Mouse (Mus musculus) E14TG2a.4 (cell line): ENCODE results near the gene Ears2.

ENCODE experiments used
- CTCF ChIP-seq: conservative IDR thresholded peaks from 2 replicates; pipeline ENCODE4 v1.5.1; 2014; ENCODE audit warnings: low read length
- POU5F1 ChIP-seq: IDR thresholded peaks from 2 replicates; pipeline ENCODE4 v1.6.1; 2014; ENCODE audit warnings: low read length, borderline replicate concordance

DNA sequence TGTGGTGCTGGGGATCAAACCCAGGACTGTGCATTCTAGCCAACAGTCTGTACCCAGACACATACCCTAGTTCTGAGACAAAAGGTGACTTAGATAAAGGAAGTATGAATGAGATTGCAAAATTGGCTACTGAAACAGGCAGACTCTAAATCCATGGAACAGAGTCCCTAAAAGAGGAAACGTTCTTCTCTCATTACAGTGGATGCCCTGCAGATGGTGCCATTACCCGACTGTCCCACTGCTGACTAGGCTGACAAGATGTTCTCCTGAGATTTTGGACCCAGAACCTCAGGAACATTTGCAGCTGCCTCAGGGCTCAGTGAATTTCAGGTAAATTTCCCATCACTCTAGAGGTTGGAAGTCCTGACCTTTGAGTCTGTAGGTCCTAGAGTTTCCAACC is 32.7 kb downstream of the Ears2 start:
- TF ChIP-seq CTCF: no peak
- no peak for TF ChIP-seq POU5F1
